In the genomic region with DNA sequence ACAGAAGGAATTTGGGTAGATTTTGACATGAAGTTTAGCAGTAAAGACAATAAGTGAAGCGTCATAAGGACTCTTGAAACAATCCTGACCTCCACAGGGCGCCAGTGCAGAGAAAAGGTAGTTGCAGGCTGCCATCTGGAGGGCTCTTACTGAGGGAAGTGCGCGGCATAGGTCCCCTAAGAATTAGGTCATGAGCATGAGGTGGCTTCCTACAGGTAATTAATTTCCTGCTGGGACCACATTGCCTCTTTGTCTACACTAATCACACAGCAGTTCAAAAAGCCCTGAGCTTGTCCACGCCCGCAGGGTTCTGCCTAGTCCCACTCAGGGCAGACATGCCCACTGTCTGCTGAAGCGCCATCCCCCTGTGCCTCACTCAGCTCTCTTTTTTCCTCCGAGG, we compare ENCODE assay signal across 10 mouse cellular contexts. TPM values are rescaled to one million over a fixed set of nuclear protein-coding genes. Genes with fewer than 3 reads are reported as not detected.
DNase-seq lines count a peak whose midpoint lies in the region; ATAC-seq and TF ChIP-seq lines count a peak whose summit lies in the region.
"Had no signal": no experiment of that assay in that cellular context is flagged by ENCODE, and none has a peak within 500 bp of the region (broad histone marks: within the 10 kb centered on the region; RNA-seq: fewer than 3 reads in every experiment).

No protein-coding gene starts in this region.

- no peak overlapping the region for H3K9ac ChIP-seq in lung, postnatal 0 days (replicated peaks; ENCODE audit: low read depth)
- no peak overlapping the region for H3K9ac ChIP-seq in limb, embryonic 11.5 days (ENCODE audit: low read length)

- 59% methylated on average over 8 of the region's 8 CpGs for WGBS in lung, postnatal 0 days
- 66% methylated on average over 8 of the region's 8 CpGs for WGBS in lung, adult 2 months
- 36% methylated on average over 8 of the region's 8 CpGs for WGBS in limb, embryonic 11.5 days

- no peaks in the 10 kb centered on the region for H3K36me3 ChIP-seq in lung, postnatal 0 days (ENCODE audit: insufficient read depth, low read length)
- H3K36me3 ChIP-seq in limb, embryonic 11.5 days (ENCODE audit: control insufficient read depth, insufficient read depth, low read length), result no peaks in the 10 kb centered on the region

- H3K4me1 ChIP-seq in lung, postnatal 0 days (ENCODE audit: insufficient read depth, low read depth, low read length), result no peaks in the 10 kb centered on the region
- H3K4me1 ChIP-seq in lung, adult 2 months (ENCODE audit: control insufficient read depth, insufficient read depth, low read length), result no peaks in the 10 kb centered on the region
- peaks cover 6% of the 10 kb centered on the region; the same call in 1 of the 2 replicates for H3K4me1 ChIP-seq in limb, embryonic 11.5 days (ENCODE audit: control insufficient read depth, insufficient read depth, low read length)

- no peak for TF ChIP-seq EP300 in lung, postnatal 0 days (IDR thresholded peaks at IDR 0.05)

- ATAC-seq in lung, postnatal 0 days, result peak; percentile 57
- no peak for ATAC-seq in limb, embryonic 11.5 days (ENCODE audit: insufficient number of reproducible peaks, low FRiP score, low TSS enrichment, low read depth)

- intact Hi-C loops in heart, postnatal 10 days (cut with DNase I), result no loop called here

- no peaks in the 10 kb centered on the region for H3K9me3 ChIP-seq in lung, postnatal 0 days (ENCODE audit: low read length)
- no peaks in the 10 kb centered on the region for H3K9me3 ChIP-seq in limb, embryonic 11.5 days (ENCODE audit: control insufficient read depth, low read length)

- no peak overlapping the region for H3K27ac ChIP-seq in lung, postnatal 0 days (ENCODE audit: low read length)
- H3K27ac ChIP-seq in limb, embryonic 11.5 days (replicated peaks; ENCODE audit: low read depth, low read length), result 0 out of 2 replicates have a peak overlapping the region, but pooled peaks have one; percentile 2

- H3K27me3 ChIP-seq in lung, postnatal 0 days (replicated peaks; ENCODE audit: insufficient read depth, low read length), result no peaks in the 10 kb centered on the region
- no peaks in the 10 kb centered on the region for H3K27me3 ChIP-seq in limb, embryonic 11.5 days (ENCODE audit: control insufficient read depth, insufficient read depth, low read length)

- peak; percentile 41 for DNase-seq in lung, postnatal 0 days (ENCODE audit: low spot score)
- no peak for DNase-seq in lung, adult 2 months
- peak; percentile 52 for DNase-seq in embryo, embryonic 11 days
- peak; percentile 49 for DNase-seq in limb, embryonic 11.5 days (ENCODE audit: low spot score)
- no peak for DNase-seq in layer of hippocampus, adult 9-11 months
- no peak for DNase-seq in heart, adult 18-20 months
- DNase-seq in heart, postnatal 10 days, result no peak
- DNase-seq in urinary bladder, adult 2 months (ENCODE audit: low spot score), result no peak
- DNase-seq: kidney, adult 9 months; thymus, postnatal 36 days had no signal

- no peak overlapping the region for H3K4me3 ChIP-seq in lung, postnatal 0 days (ENCODE audit: low read depth, low read length)
- no peak overlapping the region for H3K4me3 ChIP-seq in lung, adult 2 months (replicated peaks; ENCODE audit: extremely low read depth, low read depth, low read length)
- no peak overlapping the region for H3K4me3 ChIP-seq in limb, embryonic 11.5 days (ENCODE audit: low read depth, low read length)

- peak; percentile 22; the same call in 1 of the 2 replicates for TF ChIP-seq CTCF in lung, postnatal 0 days (IDR thresholded peaks at IDR 0.05)
- no peak for TF ChIP-seq CTCF in lung, adult 2 months (IDR thresholded peaks at IDR 0.05; ENCODE audit: insufficient read depth, low read length)

- no peak overlapping the region for H3K4me2 ChIP-seq in lung, postnatal 0 days (replicated peaks; ENCODE audit: low read depth, low read length)
- no peak overlapping the region for H3K4me2 ChIP-seq in limb, embryonic 11.5 days (ENCODE audit: low read depth, severe bottlenecking)

- TF ChIP-seq POLR2A in lung, adult 2 months (IDR thresholded peaks at IDR 0.05; ENCODE audit: borderline replicate concordance, extremely low read depth, low read depth, low read length), result no peak

RNA-seq across cellular contexts. Expression of gene Hbp1, which starts 53.3 kb away (rescaled TPM):
- 162 and 168 TPM in 2 replicates for polyA plus RNA-seq in lung, postnatal 0 days (2015; fragmentation: Nextera tagmentation; extraction: Ambion mirVana)
- polyA plus RNA-seq in lung, adult 2 months (2012; rRNA removed), result 51.4 and 72.6 TPM in 2 replicates
- 123 and 125 TPM in 2 replicates for polyA plus RNA-seq in limb, embryonic 11.5 days (2014; fragmentation: Nextera tagmentation; extraction: Ambion mirVana)
- total RNA-seq in heart, adult 18-20 months (2021), result 10 to 100 TPM; 64.1 to 68.9 TPM
- total RNA-seq in heart, postnatal 10 days (2021), result 10 to 100 TPM; 87.8 to 90.0 TPM
- polyA plus RNA-seq in urinary bladder, adult 2 months (2012; rRNA removed), result 92.7 and 104 TPM in 2 replicates

Comparison
In these comparisons a context has a peak if more than half of its experiments do, and no peak if none do; other contexts are left out.
1. DNase-seq: peak in lung, postnatal 0 days (single experiment), embryo, embryonic 11 days (single experiment) and limb, embryonic 11.5 days (single experiment); none in lung, adult 2 months (single experiment), layer of hippocampus, adult 9-11 months (single experiment), heart, adult 18-20 months (0 of 2), heart, postnatal 10 days (0 of 2) and urinary bladder, adult 2 months (single experiment).